Mouse (Mus musculus): ENCODE results near the gene Zdhhc7. TPM values are rescaled to one million over a fixed set of nuclear protein-coding genes. Genes with fewer than 3 reads are reported as not detected.
A peak's percentile ranks its signal among the peaks of the same experiment; 100 is the strongest.

Zdhhc7 gene
- total and polyA plus RNA-seq, 3 experiments, result 18.3 to 26.3 (median 23.7) TPM

- Histone ChIP-seq H3K27ac (ENCODE audit: insufficient read depth, low read depth) (no peak within 1 kb of the TSS), H3K4me1 (ENCODE audit: control insufficient read depth in 1 of 2, insufficient read depth in 2 of 2) (peaks cover 5 to 6% of the 10 kb centered on the region in 2 experiments; a peak in 3 of 4 replicates), H3K9ac (ENCODE audit: insufficient read depth, low read depth) (peak within 1 kb of the TSS; percentile 66), H3K9me3 (replicated peaks; ENCODE audit: low read length) (peaks cover 18% of the 10 kb centered on the region), H3K4me3 (replicated peaks in 1 of 3; ENCODE audit: low read depth in 2 of 3, low read length in 2 of 3, poor library complexity in 1 of 3) (peak within 1 kb of the TSS; percentile 18 to 74 (median 50)), H3K4me2 (ENCODE audit: insufficient read depth, low read depth, poor library complexity, severe bottlenecking) (peak within 1 kb of the TSS; percentile 97), H3K36me3 (replicated peaks in 1 of 2; ENCODE audit: control insufficient read depth in 1 of 2, insufficient read depth in 1 of 2, low read length in 1 of 2) (no peaks in the 10 kb centered on the region), H3K79me2 (replicated peaks; ENCODE audit: control insufficient read depth, extremely low read depth, insufficient read depth, poor library complexity, severe bottlenecking) (no peaks in the 10 kb centered on the region), H3K27me3 (replicated peaks) (peaks cover 56% of the 10 kb centered on the region)
- DNase-seq (ENCODE audit: extremely low read depth), result peak; percentile 99
- in situ Hi-C loops (cut with MboI; ENCODE audit: low pct_ligation_motif_present, low pct_unique_long_range_greater_than_20kb, low sequenced_read_pairs), result no loop called here
- dilution Hi-C loops (cut with MboI; ENCODE audit: extremely low pct_ligation_motif_present, extremely low pct_unique_long_range_greater_than_20kb, low sequenced_read_pairs), result no loop called here
- TF ChIP-seq RCOR1 (conservative IDR thresholded peaks at IDR 0.05; ENCODE audit: low read depth, low read length) (no peak), PAX5 (IDR thresholded peaks at IDR 0.05; ENCODE audit: low read length) (no peak), MAX (IDR thresholded peaks at IDR 0.05; ENCODE audit: low read length) (peak; percentile 98), E2F4 (IDR thresholded peaks at IDR 0.05; ENCODE audit: insufficient replicate concordance, low read depth, low read length) (no peak), MAFK (IDR thresholded peaks at IDR 0.05; ENCODE audit: insufficient replicate concordance, low read length) (no peak), NRF1 (IDR thresholded peaks at IDR 0.05; ENCODE audit: low read depth, low read length) (peak; percentile 99), POLR2AphosphoS2 (IDR thresholded peaks at IDR 0.05; ENCODE audit: low read depth, low read length) (no peak), GABPA (IDR thresholded peaks at IDR 0.05; ENCODE audit: insufficient replicate concordance, low read depth, low read length) (no peak), RAD21 (IDR thresholded peaks at IDR 0.05; ENCODE audit: low read depth, low read length) (no peak), SIN3A (IDR thresholded peaks at IDR 0.05; ENCODE audit: low read length) (peak; percentile 45), MXI1 (IDR thresholded peaks at IDR 0.05; ENCODE audit: low read depth, low read length) (peak; percentile 66; the same call in 1 of the 2 replicates), HCFC1 (IDR thresholded peaks at IDR 0.05; ENCODE audit: low read depth, low read length) (no peak), ZMIZ1 (IDR thresholded peaks at IDR 0.05; ENCODE audit: low read depth, low read length) (no peak), MYC (IDR thresholded peaks at IDR 0.05; ENCODE audit: low read depth, low read length) (no peak), CHD2 (IDR thresholded peaks at IDR 0.05; ENCODE audit: low read length) (no peak), NELFE (IDR thresholded peaks at IDR 0.05; ENCODE audit: low read depth, low read length) (peak; percentile 60; the same call in 1 of the 2 replicates), USF2 (conservative IDR thresholded peaks at IDR 0.05; ENCODE audit: low read depth, low read length) (peak; percentile 96), CTCF (conservative IDR thresholded peaks at IDR 0.05 in 1 of 2, IDR thresholded peaks at IDR 0.05 in 1 of 2; ENCODE audit: low read depth in 2 of 2, low read length in 2 of 2) (peak in 1 of 2 experiments; percentile 41; a peak in 2 of 4 replicates), MEF2A (IDR thresholded peaks at IDR 0.05; ENCODE audit: borderline replicate concordance, low read depth, low read length) (no peak), ZNF384 (IDR thresholded peaks at IDR 0.05; ENCODE audit: low read depth, low read length) (no peak), BHLHE40 (IDR thresholded peaks at IDR 0.05; ENCODE audit: low read depth, low read length) (peak; percentile 92), UBTF (IDR thresholded peaks at IDR 0.05; ENCODE audit: low read depth, low read length) (no peak), USF1 (IDR thresholded peaks at IDR 0.05; ENCODE audit: low read depth, low read length) (peak; percentile 96), ETS1 (conservative IDR thresholded peaks at IDR 0.05; ENCODE audit: low read depth, low read length) (no peak), MAZ (IDR thresholded peaks at IDR 0.05; ENCODE audit: low read depth, low read length) (no peak), ELF1 (IDR thresholded peaks at IDR 0.05; ENCODE audit: low read depth, low read length) (no peak), SMC3 (IDR thresholded peaks at IDR 0.05; ENCODE audit: low read depth, low read length) (no peak), TCF12 (IDR thresholded peaks at IDR 0.05; ENCODE audit: low read depth, low read length) (no peak), JUN (IDR thresholded peaks at IDR 0.05; ENCODE audit: insufficient read depth, low read depth, low read length) (no peak), JUND (conservative IDR thresholded peaks at IDR 0.05; ENCODE audit: low read depth, low read length) (no peak), CHD1 (IDR thresholded peaks at IDR 0.05; ENCODE audit: low read depth, low read length) (no peak), ZKSCAN1 (IDR thresholded peaks at IDR 0.05; ENCODE audit: borderline replicate concordance, low read depth, low read length) (no peak), KAT2A (IDR thresholded peaks at IDR 0.05; ENCODE audit: insufficient replicate concordance, low read length) (no peak), POLR2A (IDR thresholded peaks at IDR 0.05; ENCODE audit: low read depth, low read length) (peak; percentile 74), TBP (conservative IDR thresholded peaks at IDR 0.05; ENCODE audit: low read depth, low read length) (no peak), ZC3H11A (IDR thresholded peaks at IDR 0.05; ENCODE audit: low read depth, low read length) (no peak), IRF4 (IDR thresholded peaks at IDR 0.05; ENCODE audit: low read depth, low read length) (peak; percentile 43; the same call in 1 of the 2 replicates), EP300 (IDR thresholded peaks at IDR 0.05; ENCODE audit: low read length) (no peak)
Observed at GRCm38 (mm10) chr8:120113758-120114255, 12.5 kb upstream of the Zdhhc7 start, which contains the start of gene 6430548M08Rik. Gene 6430548M08Rik (plus strand): TSS chr8:120114152.

All from CH12.LX (cell line).